Mouse (Mus musculus): ENCODE results near the gene Angptl8. TPM values are rescaled to one million over a fixed set of nuclear protein-coding genes. Genes with fewer than 3 reads are reported as not detected.

The Angptl8 gene
- total RNA-seq (2023): not detected

DNA sequence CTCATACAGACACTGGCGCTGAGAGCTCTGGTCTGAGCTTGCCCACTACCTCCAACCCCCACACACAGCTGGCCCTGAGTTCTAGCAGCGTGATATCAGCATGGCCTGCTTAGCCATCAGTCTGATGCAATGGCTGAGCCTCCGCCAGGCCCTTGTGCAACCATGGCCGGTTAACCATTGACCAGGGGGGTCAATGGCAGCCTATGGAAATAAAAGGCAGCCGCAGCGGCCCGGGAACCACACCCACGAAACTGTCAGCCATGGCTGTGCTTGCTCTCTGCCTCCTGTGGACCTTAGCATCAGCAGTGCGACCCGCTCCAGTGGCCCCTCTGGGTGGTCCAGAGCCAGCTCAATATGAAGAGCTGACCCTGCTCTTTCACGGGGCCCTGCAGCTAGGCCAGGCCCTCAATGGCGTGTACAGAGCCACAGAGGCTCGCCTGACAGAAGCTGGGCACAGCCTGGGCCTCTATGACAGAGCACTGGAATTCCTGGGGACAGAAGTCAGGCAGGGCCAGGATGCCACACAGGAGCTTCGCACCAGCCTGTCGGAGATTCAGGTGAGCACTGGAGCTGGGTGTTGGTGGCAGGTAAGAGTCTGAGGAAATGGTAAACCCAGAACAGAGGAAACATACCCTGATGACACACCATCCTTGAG lies at the start of gene Angptl8:
Gene Angptl8, plus strand, starts transcription at position 253 of the 655 bp plus-strand sequence.

DNA sequence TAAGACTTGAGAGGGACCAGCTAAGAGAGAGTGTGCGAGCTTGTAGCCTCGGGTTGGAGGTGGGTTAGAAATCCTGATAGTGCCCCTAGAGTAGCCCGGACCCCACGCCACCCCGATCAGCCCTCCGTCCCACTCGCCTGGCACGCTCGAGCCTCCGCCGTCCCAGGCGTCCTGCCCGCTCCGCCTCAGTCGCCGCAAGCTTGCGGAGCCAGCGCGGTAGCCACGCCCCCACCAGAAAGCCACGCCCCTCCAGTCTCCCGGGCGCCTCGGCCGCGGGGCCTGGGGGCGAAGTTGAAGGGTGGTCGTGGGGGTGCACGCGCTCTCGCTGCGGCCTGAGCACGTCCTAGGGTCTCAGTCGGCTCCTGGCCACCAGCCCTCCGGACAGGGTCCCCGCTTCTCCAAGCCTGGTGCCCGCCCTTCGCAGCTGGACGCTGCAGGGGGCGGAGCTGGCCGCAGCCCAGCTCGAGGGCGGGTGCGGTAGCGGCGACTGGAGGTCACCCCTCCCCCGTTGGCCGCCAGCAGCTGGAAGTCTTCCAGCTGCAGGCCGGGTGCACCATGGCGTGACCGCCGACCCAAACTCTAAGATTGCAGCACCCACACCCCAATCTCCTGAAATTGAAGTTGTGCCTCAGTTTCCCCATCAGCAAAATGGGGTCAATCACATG lies 36.8 kb upstream of the Angptl8 start, which contains the start of gene Kank2:
Gene Kank2, minus strand, starts transcription at position 400 of the 665 bp plus-strand sequence.

DNA sequence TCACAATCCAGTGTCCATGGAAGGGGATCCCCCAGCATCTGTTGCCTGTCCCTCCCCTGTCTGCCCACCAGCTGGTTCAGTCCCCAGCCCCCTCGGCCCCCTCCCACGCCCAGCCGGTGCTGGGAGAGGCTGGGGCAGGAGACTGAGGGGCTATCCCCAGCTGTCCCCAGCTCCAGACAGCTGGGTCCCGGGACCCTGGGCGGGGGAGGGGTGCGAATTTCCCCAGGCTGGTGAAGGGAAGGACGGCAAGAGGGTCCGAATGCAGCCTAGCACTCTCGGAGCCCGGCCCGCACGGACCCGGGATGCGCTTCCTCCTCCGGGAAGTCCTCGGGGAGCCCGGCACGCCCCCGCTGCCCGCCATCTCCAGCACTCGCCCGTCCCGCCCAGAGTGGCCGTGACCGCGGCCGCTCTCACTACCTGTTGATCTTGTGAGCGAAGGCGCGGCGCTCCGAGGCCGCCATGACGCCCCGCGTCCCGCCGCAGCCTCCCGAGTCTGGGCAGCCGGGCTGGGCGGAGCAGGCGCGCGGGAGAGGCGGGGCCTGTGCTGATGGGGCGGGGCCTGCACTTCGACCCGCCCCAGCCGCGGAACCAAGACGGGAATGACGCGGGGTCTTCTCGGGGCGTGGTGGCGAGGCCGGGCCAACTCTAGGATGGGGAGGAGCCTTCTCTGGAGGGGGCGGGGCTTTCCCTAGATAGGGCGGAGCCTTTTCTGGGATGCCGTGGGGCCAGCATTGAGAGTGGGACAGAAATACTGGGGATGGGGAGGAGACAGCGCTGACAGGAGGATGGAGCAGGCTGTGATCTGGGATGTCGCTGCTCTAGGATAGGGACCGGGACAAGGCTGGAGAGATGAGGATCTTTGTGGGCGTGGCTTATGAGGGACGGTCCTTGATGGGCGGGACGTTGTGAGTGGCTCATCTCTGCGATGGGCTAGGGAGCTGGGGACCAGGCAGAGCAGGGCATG lies 17.1 kb downstream of the Angptl8 start, which contains the start of gene Dock6:
Gene Dock6, minus strand, starts transcription at position 508 of the 964 bp plus-strand sequence.

Other genes with a start within 250 kb of the Angptl8 start
- gene Timm29, start 242.8 kb upstream of the Angptl8 start, total RNA-seq (2023): 10 to 100 TPM; 37.3 to 37.9 TPM
- 10 to 100 TPM; 16.0 to 19.4 TPM for gene Yipf2, start 242.7 kb upstream of the Angptl8 start, total RNA-seq (2023)
- 10 to 100 TPM; 98.7 to 99.6 TPM for gene Smarca4, start 219.3 kb upstream of the Angptl8 start, total RNA-seq (2023)
- 10 to 100 TPM; 16.8 to 17.6 TPM for gene Ldlr, start 112.0 kb upstream of the Angptl8 start, total RNA-seq (2023)
- gene Spc24, start 75.2 kb upstream of the Angptl8 start, total RNA-seq (2023): 1 to 10 TPM; 2.0 TPM
- gene Kank2, start 36.8 kb upstream of the Angptl8 start, total RNA-seq (2023): under 1 TPM in 1 of 2 experiments, not detected in 1; 0.12 TPM
- 10 to 100 TPM; 14.8 to 16.8 TPM for gene Dock6, start 17.1 kb downstream of the Angptl8 start, total RNA-seq (2023)
- gene Rab3d, start 82.7 kb downstream of the Angptl8 start, total RNA-seq (2023): 1 to 10 TPM; 2.8 to 4.7 TPM
- not detected for gene Ccdc159, start 92.0 kb downstream of the Angptl8 start, total RNA-seq (2023)
- under 1 TPM in 1 of 2 experiments, not detected in 1; 0.87 TPM for gene Tmem205, start 92.0 kb downstream of the Angptl8 start, total RNA-seq (2023)
- 1 to 10 TPM in 1 of 2 experiments, under 1 TPM in 1; 0.87 to 1.6 TPM for gene Plppr2, start 101.5 kb downstream of the Angptl8 start, total RNA-seq (2023)
- 10 to 100 TPM; 10.2 to 12.1 TPM for gene Swsap1, start 120.2 kb downstream of the Angptl8 start, total RNA-seq (2023)
- gene Epor, start 128.0 kb downstream of the Angptl8 start, total RNA-seq (2023): under 1 TPM in 1 of 2 experiments, not detected in 1; 0.49 TPM
- gene Rgl3, start 153.9 kb downstream of the Angptl8 start, total RNA-seq (2023): not detected
- gene Ccdc151, start 167.1 kb downstream of the Angptl8 start, total RNA-seq (2023): not detected
- gene Prkcsh, start 167.3 kb downstream of the Angptl8 start, total RNA-seq (2023): 10 to 100 TPM; 68.4 to 71.0 TPM
- gene Elavl3, start 216.5 kb downstream of the Angptl8 start, total RNA-seq (2023): not detected
- not detected for gene Gm49318, start 235.7 kb downstream of the Angptl8 start, total RNA-seq (2023)
- gene Zfp653, start 235.9 kb downstream of the Angptl8 start, total RNA-seq (2023): 10 to 100 TPM; 33.3 to 36.1 TPM
- 10 to 100 TPM; 22.1 to 27.1 TPM for gene Ecsit, start 249.9 kb downstream of the Angptl8 start, total RNA-seq (2023)

Measured in B cell, adult 67 days (primary cell).